Mouse (Mus musculus): ENCODE data around the gene Cabp2. TPM values are rescaled to one million over a fixed set of nuclear protein-coding genes. Genes with fewer than 3 reads are reported as not detected.

Cabp2 gene
- total RNA-seq (2023), result not detected

GRCm38 (mm10) chr19:4081394-4081793 lies at the start of gene Cabp2:
TSS of gene Cabp2 (plus strand) at chr19:4081578.

GRCm38 (mm10) chr19:4037788-4038232 lies 43.6 kb upstream of the Cabp2 start, which contains the start of gene Gstp1:
TSS of gene Gstp1 (minus strand) at chr19:4037985.

GRCm38 (mm10) chr19:4045966-4046865 lies 35.2 kb upstream of the Cabp2 start, which contains the start of gene Gstp2:
TSS of gene Gstp2 (minus strand) at chr19:4046023.

GRCm38 (mm10) chr19:4059069-4059740 lies 22.2 kb upstream of the Cabp2 start, which contains the start of gene Gstp3:
TSS of gene Gstp3 (minus strand) at chr19:4059569.

GRCm38 (mm10) chr19:4096642-4097440 lies 15.5 kb downstream of the Cabp2 start, which contains the start of gene Cdk2ap2:
TSS of gene Cdk2ap2 (plus strand) at chr19:4097182.

GRCm38 (mm10) chr19:4099837-4100717 lies 18.7 kb downstream of the Cabp2 start, which contains the start of gene Pitpnm1:
TSS of gene Pitpnm1 (plus strand) at chr19:4099998.

GRCm38 (mm10) chr19:4125741-4126696 lies 44.6 kb downstream of the Cabp2 start, which contains the start of gene Aip:
TSS of gene Aip (minus strand) at chr19:4125858.

Other genes starting within 250 kb of the Cabp2 start
- gene Chka, start 229.8 kb upstream of the Cabp2 start, total RNA-seq (2023), result 10 to 100 TPM; 42.2 TPM
- gene Tcirg1, start 174.4 kb upstream of the Cabp2 start, total RNA-seq (2023), result 100 to 1,000 TPM; 223 to 229 TPM
- 10 to 100 TPM; 60.8 to 68.6 TPM for gene Ndufs8, start 168.8 kb upstream of the Cabp2 start, total RNA-seq (2023)
- 100 to 1,000 TPM; 142 to 144 TPM for gene Aldh3b1, start 151.8 kb upstream of the Cabp2 start, total RNA-seq (2023)
- 100 to 1,000 TPM; 277 to 278 TPM for gene Unc93b1, start 146.4 kb upstream of the Cabp2 start, total RNA-seq (2023)
- 10 to 100 TPM; 12.3 to 12.6 TPM for gene Aldh3b3, start 122.9 kb upstream of the Cabp2 start, total RNA-seq (2023)
- gene Aldh3b2, start 109.2 kb upstream of the Cabp2 start, total RNA-seq (2023), result 10 to 100 TPM; 12.7 to 16.4 TPM
- under 1 TPM in 1 of 2 experiments, not detected in 1; 0.42 TPM for gene Acy3, start 95.0 kb upstream of the Cabp2 start, total RNA-seq (2023)
- not detected for gene Tbx10, start 88.8 kb upstream of the Cabp2 start, total RNA-seq (2023)
- gene Nudt8, start 81.0 kb upstream of the Cabp2 start, total RNA-seq (2023), result 1 to 10 TPM; 5.2 to 5.9 TPM
- gene Gm49405, start 81.0 kb upstream of the Cabp2 start, total RNA-seq (2023), result 1 to 10 TPM in 1 of 2 experiments, under 1 TPM in 1; 0.70 to 1.0 TPM
- 1 to 10 TPM in 1 of 2 experiments, under 1 TPM in 1; 0.55 to 2.2 TPM for gene Doc2g, start 78.3 kb upstream of the Cabp2 start, total RNA-seq (2023)
- 10 to 100 TPM; 69.0 to 69.5 TPM for gene Ndufv1, start 68.8 kb upstream of the Cabp2 start, total RNA-seq (2023)
- gene Gstp1, start 43.6 kb upstream of the Cabp2 start, total RNA-seq (2023), result 10 to 100 TPM; 71.2 to 96.6 TPM
- 1 to 10 TPM; 5.9 to 8.4 TPM for gene Gstp2, start 35.6 kb upstream of the Cabp2 start, total RNA-seq (2023)
- 1 to 10 TPM; 5.3 to 8.8 TPM for gene Gstp3, start 22.0 kb upstream of the Cabp2 start, total RNA-seq (2023)
- 100 to 1,000 TPM; 208 to 221 TPM for gene Cdk2ap2, start 15.6 kb downstream of the Cabp2 start, total RNA-seq (2023)
- gene Pitpnm1, start 18.4 kb downstream of the Cabp2 start, total RNA-seq (2023), result 100 to 1,000 TPM; 161 to 176 TPM
- gene Aip, start 44.3 kb downstream of the Cabp2 start, total RNA-seq (2023), result 100 to 1,000 TPM in 1 of 2 experiments, 10 to 100 TPM in 1; 96.8 to 101 TPM
- gene Gpr152, start 58.2 kb downstream of the Cabp2 start, total RNA-seq (2023), result not detected
- under 1 TPM in 1 of 2 experiments, not detected in 1; 0.22 TPM for gene Cabp4, start 62.5 kb downstream of the Cabp2 start, total RNA-seq (2023)
- gene Coro1b, start 67.0 kb downstream of the Cabp2 start, total RNA-seq (2023), result 100 to 1,000 TPM; 186 to 201 TPM
- 10 to 100 TPM in 1 of 2 experiments, 1 to 10 TPM in 1; 8.0 to 11.7 TPM for gene Ptprcap, start 72.0 kb downstream of the Cabp2 start, total RNA-seq (2023)
- gene Rps6kb2, start 81.8 kb downstream of the Cabp2 start, total RNA-seq (2023), result 10 to 100 TPM; 43.1 to 43.8 TPM
- 10 to 100 TPM; 24.4 to 28.9 TPM for gene Carns1, start 93.9 kb downstream of the Cabp2 start, total RNA-seq (2023)
- gene Tbc1d10c, start 109.7 kb downstream of the Cabp2 start, total RNA-seq (2023), result 100 to 1,000 TPM; 110 to 127 TPM
- 100 to 1,000 TPM; 420 to 454 TPM for gene Ppp1ca, start 110.5 kb downstream of the Cabp2 start, total RNA-seq (2023)
- gene Rad9a, start 120.1 kb downstream of the Cabp2 start, total RNA-seq (2023), result 10 to 100 TPM; 30.2 to 36.5 TPM
- 1 to 10 TPM; 2.4 to 2.8 TPM for gene Clcf1, start 132.7 kb downstream of the Cabp2 start, total RNA-seq (2023)
- gene AC109138.7, start 132.8 kb downstream of the Cabp2 start, total RNA-seq (2023), result not detected
- gene Pold4, start 150.3 kb downstream of the Cabp2 start, total RNA-seq (2023), result 10 to 100 TPM; 55.9 to 59.1 TPM
- 10 to 100 TPM; 29.4 to 30.5 TPM for gene Ssh3, start 187.6 kb downstream of the Cabp2 start, total RNA-seq (2023)
- gene Ankrd13d, start 201.6 kb downstream of the Cabp2 start, total RNA-seq (2023), result 10 to 100 TPM; 30.7 to 42.6 TPM
- 100 to 1,000 TPM; 416 to 479 TPM for gene Grk2, start 224.6 kb downstream of the Cabp2 start, total RNA-seq (2023)